Mouse (Mus musculus): ENCODE data around the gene Ralgps1. TPM values are rescaled to one million over a fixed set of nuclear protein-coding genes. Genes with fewer than 3 reads are reported as not detected.
A peak's percentile ranks its signal among the peaks of the same experiment; 100 is the strongest.
"Not testable (repeated sequence)": the region's sequence is repeated elsewhere in the genome, so short reads cannot be mapped to it uniquely, and the experiment has no call there.

Ralgps1 gene
- total RNA-seq, 2 experiments from 2014 or later = 4.2 to 6.3 TPM

GRCm38 (mm10) chr2:33234848-33235247 lies 136.4 kb downstream of the Ralgps1 start:
- DNase-seq = no peak

DNA sequence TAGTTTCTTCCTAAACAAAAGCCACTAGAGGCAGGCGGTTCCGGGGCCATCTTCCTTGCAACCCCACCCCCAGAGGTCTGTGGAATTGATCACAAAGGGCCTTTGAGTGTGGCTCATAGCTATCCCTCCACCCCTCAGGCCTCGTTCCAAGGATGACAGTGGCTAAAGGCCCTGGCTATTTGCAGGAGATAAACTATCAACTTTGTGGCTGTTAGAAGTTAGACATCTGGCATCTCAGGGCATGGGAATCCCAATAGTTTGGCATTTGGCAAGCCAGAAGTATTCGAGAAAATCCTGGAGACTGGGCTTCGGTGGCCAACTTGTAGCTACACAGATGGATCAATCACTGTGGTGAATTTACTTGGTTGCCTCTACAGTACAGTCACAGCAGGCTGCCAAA lies 137.4 kb downstream of the Ralgps1 start:
- DNase-seq = no peak

- DNase-seq = no peak
Measured at GRCm38 (mm10) chr2:33232782-33233570, 138.3 kb downstream of the Ralgps1 start.

- no peak for DNase-seq
Measured at GRCm38 (mm10) chr2:33231788-33232187, 139.5 kb downstream of the Ralgps1 start.

DNA sequence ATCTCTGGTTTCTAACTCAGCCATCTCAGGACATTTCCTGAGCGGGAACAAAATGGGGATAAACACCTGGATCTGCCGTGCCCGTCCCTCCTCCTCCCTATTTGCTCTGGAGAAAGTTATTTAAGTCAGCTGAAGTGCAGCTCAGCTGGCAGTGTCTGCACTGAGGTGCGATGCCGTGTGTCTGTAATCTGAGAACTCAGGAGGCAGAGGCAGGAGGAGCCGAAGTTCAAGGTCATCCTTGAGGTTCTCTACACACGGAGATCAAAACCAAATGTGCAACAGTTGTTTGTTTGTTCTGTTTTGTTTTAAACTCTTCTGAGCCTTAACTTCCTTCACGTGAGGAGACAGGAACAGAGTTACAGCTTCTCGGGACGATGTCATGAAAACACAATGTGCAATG lies 140.6 kb downstream of the Ralgps1 start:
- DNase-seq = no peak

DNA sequence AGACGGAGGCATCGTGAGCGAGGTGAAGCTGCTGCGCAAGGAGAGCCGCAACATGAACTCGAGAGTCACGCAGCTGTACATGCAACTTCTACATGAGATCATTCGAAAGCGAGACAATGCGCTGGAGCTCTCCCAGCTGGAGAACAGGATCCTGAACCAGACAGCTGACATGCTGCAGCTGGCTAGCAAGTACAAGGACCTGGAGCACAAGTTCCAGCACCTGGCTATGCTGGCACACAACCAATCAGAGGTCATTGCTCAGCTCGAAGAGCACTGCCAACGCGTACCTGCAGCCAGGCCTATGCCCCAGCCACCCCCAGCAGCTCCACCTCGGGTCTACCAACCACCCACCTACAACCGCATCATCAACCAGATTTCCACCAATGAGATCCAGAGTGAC lies 142.7 kb downstream of the Ralgps1 start:
- DNase-seq = no peak

- DNase-seq = no peak
Measured at GRCm38 (mm10) chr2:33228077-33228476, 143.2 kb downstream of the Ralgps1 start.

GRCm38 (mm10) chr2:33225921-33226320 lies 145.4 kb downstream of the Ralgps1 start:
- no peak for DNase-seq

DNA sequence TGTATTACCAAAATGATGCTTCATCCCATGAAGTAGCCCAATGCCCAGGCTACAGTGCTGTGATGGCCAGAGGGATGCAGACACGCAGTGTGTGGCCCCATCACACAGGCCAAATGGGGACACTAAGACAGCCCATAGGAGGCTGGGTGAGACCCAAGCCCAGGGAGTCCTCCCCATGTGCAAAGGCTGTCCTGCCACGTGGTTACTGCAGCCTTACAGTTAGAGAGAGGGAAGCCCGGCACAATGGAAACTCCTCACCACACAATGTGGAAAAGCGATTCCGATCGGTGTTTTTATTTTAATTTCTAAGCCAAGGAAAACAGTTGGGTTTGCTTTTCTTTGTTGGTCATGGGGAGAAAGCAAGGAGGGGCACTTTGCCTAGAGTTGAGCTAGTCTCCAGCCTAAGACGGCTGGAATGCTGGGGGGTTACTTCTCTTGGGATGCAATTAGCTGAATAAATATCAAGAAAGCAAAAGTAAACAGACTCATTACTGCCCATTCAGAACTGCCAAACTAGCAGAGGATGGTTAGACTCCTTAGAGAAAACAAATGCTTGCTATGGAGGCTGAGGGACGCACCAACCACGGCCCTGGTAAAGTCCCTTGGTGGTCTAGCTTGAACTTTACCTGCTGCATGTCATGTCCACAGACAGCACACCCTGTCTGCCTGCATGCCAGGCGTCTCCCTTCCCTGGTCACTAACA lies 147.5 kb downstream of the Ralgps1 start:
- DNase-seq = no peak

- no peak for DNase-seq
Measured at GRCm38 (mm10) chr2:33222480-33222879, 148.8 kb downstream of the Ralgps1 start.

DNA sequence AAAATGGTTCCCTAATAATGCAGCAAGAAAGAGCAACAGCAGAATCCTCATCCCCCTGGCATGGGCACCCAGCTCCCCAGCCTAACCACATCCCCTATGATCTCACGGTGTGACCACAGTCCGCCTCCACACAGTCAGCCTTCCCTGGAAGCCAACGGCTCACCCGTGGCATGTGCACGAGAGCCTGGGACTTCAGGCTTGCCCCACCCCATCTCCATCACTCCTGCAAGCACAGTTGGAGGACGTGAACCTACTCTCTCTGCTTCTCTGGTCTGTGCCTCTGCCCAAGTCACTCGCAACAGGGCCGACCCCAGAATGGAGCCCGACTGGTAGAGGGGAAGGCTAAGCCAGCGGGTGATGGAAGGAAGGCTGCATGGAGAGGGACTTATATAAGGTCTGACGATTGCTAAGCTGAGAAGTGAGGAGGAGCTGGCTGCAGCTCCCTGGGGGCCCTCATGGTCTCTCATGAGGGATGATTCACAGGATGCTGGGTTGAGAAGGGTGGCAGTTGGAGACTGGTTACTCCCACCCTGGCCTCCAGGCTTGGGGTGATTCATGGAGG lies 149.9 kb downstream of the Ralgps1 start:
- DNase-seq = no peak

- DNase-seq = no peak
Measured at GRCm38 (mm10) chr2:33220674-33221338, 150.5 kb downstream of the Ralgps1 start.

- no peak for DNase-seq
Measured at GRCm38 (mm10) chr2:33220246-33220645, 151.0 kb downstream of the Ralgps1 start.

DNA sequence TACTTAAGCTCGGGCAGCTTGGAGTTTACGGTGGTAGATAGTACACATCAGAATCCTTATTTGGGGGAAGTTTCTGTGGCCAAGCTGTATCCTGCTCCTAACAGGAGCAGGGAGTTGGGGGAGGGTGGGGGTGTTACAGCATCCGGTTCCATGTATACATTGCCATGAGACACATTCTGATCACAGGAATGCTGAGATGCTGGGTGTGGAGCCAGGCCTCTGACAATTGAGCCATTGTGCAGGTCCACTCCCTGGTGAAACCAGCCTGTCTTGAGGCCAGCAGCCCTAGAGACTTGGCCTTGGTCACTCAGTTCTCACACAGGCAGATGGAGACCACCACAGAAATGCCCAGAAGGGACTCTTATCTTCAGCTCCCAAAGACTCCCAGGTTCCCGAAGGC lies 151.6 kb downstream of the Ralgps1 start:
- no peak for DNase-seq

- peak; percentile 47 for DNase-seq
Measured at GRCm38 (mm10) chr2:33218903-33219625, 152.2 kb downstream of the Ralgps1 start.

GRCm38 (mm10) chr2:33217425-33217794 lies 153.9 kb downstream of the Ralgps1 start:
- DNase-seq = no peak

GRCm38 (mm10) chr2:33216645-33217424 lies 154.5 kb downstream of the Ralgps1 start:
- DNase-seq = peak; percentile 37

DNA sequence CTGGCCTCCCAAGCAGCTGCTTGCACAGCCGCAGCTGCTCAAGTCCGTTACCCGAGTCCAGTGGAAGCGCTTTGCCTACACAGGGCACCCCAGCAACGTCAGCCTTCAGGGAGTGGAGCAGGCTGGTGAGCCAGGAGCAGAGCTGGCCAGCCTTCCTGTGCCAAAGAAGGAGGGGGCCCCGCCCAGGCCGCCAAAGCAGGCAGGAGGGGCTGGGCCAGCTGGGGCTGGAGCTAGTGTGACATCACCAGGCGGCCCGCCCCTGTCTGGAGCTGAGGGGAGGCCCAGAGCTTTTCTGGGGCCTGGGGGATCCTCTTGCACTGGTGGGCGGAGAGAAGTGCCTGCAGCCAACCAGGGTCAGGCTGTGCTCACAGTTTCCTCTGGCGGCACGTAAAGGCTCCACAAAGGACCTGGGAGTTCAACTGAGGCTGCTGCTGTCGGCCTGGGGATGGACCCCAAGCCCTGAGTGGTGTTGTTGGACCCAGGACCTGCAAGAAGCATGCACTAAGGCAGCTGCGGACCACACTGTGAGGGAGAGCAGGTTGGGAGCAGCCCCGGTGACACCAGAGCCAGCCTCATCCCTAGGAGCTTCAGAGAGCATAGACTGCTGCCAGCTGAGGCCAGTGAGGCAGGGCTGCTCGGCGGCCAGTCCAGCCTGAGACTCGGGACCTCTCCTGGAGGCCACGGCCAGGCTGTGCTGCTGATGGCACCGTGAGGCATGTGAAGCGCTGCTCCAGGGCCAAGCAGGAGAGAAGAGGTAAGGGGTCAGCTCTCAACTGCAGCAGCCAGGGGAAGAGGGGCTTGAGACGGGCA lies 155.4 kb downstream of the Ralgps1 start, which contains the start of gene Angptl2:
TSS of gene Angptl2 (plus strand) at position 370 of the 810 bp plus-strand sequence.
- DNase-seq = peak; percentile 91

DNA sequence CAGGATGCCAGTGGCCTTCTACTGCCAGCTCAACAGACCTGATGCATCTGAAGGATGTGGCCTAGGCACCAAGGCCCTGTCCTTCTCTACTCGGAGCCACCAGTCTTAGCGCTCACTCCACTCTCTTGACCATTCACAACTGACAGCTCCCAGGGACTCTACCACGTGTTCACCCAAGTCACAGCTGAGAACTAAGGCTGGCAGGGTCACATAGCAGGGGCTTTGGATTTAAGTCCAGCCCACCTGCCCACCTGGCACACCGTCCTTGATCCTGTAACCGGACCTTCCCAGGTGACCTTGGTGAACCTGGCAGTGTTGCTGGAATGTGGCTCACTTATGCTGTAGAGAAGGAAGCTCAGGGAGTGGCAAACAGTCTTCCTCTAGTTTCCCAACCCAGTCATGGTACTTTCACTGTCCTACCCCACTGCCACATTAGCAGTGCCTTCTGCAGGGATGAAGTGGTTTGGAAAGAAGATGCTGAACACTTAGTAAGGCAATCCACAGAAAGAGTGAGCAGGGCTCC lies 156.0 kb downstream of the Ralgps1 start:
- no peak for DNase-seq

DNA sequence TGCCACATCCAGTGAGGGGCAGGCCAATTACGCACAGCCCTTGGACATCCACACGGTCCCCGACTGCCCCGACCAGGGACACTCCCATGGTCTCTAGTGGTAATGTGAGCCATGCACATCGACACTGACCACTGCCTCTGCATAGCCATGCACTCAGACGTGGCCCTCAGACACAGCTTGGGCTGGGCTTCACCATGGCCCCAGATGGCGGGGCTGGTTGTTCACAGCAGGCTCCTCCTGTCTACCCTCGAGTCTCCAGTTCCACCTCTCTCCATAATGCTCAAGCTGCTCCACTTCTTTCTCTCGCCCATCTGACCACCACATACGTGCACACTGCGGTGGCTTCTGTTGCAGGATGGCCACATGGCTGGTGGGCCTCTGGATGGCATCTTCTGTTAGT lies 160.0 kb downstream of the Ralgps1 start:
- not testable (repeated sequence) for DNase-seq

Measured in adrenal gland, postnatal 10 days (tissue).